Mouse (Mus musculus): ENCODE measurements around the gene Prss32.

GRCm38 (mm10) chr17:23868513-23868912 lies 24.9 kb downstream of the Prss32 start:
- TF ChIP-seq POLR2A (IDR thresholded peaks at IDR 0.05; ENCODE audit: low read depth, low read length): no peak
- TF ChIP-seq CTCF (IDR thresholded peaks at IDR 0.05; ENCODE audit: borderline replicate concordance, insufficient read depth, low read length): no peak

Measured in embryonic fibroblast, embryonic 13.5 days (primary cell).